Mouse (Mus musculus): Measurements from ENCODE around the gene Gla. TPM values are rescaled to one million over a fixed set of nuclear protein-coding genes. Genes with fewer than 3 reads are reported as not detected.

Gla gene
- polyA plus RNA-seq, 1 experiment, result 8.1 TPM

DNA sequence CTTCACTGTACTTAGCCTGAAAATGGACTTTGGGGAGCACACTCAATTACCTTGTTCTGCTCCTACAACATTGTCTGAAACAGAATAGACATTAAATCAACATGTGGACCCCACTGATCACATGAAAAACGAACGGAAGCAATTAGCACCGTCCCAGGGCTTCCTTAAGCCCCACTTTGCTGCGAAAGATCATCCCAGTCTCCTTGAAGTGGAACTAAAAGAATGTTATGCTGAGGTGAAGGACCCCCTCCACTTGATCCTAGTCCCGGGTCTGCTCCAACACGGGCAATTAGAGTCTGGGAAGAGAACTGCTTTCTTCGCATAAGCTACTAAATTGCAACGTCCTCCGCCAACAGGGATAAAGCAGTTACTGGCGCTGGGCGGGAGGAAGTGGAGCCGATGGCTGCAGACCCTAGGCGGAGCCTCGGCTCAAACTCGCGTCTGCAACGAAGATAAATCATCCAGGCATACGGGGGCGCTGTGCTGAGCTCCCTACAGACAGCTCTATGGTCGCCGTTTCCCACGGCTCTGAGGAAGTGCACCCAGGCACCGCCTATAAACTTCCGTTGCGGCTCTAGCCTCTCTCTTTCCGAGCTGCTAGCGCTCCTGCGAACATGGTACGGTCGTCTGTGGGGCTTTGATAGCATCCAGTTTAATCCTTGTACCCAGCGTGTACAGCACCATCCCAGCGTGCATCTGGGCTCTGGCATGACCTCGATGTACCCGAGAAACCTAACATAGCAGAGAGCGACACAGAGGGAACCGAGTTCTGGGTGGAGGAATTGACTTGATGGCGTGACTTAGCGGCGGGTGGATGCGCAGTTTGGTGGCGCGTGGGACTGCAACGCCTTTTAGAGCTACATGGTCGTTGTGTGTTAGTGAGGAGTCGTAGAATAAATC is 15.6 kb downstream of the Gla start, which contains the start of gene Rpl36a:
Rpl36a (plus strand) TSS at position 552 of the 900 bp plus-strand sequence.
- H3K9me3 ChIP-seq (replicated peaks; ENCODE audit: control insufficient read depth, insufficient read depth, low read length, poor library complexity, severe bottlenecking), result no peaks in the 10 kb centered on the region
- peak within 1 kb of the TSS; percentile 82 for H3K27ac ChIP-seq (ENCODE audit: insufficient read depth, low read length)
- peaks cover 34% of the 10 kb centered on the region for H3K36me3 ChIP-seq (ENCODE audit: control insufficient read depth, insufficient read depth, low read length, poor library complexity, severe bottlenecking)
- H3K9ac ChIP-seq (ENCODE audit: low read depth, poor library complexity, severe bottlenecking), result peak within 1 kb of the TSS; percentile 59
- TF ChIP-seq EP300 (IDR thresholded peaks at IDR 0.05; ENCODE audit: insufficient read depth, low read depth, low read length), result no peak
- peak; percentile 44 for TF ChIP-seq CTCF (IDR thresholded peaks at IDR 0.05; ENCODE audit: low read depth, low read length)
- peak; percentile 87 for TF ChIP-seq POLR2A (IDR thresholded peaks at IDR 0.05; ENCODE audit: insufficient read depth, low read length)
- H3K4me3 ChIP-seq (ENCODE audit: low read depth, low read length), result peak within 1 kb of the TSS; percentile 98
- H3K27me3 ChIP-seq (ENCODE audit: control insufficient read depth, insufficient read depth, low read length, poor library complexity, severe bottlenecking), result no peaks in the 10 kb centered on the region
- H3K4me1 ChIP-seq (ENCODE audit: control insufficient read depth, insufficient read depth, low read length), result no peaks in the 10 kb centered on the region

DNA sequence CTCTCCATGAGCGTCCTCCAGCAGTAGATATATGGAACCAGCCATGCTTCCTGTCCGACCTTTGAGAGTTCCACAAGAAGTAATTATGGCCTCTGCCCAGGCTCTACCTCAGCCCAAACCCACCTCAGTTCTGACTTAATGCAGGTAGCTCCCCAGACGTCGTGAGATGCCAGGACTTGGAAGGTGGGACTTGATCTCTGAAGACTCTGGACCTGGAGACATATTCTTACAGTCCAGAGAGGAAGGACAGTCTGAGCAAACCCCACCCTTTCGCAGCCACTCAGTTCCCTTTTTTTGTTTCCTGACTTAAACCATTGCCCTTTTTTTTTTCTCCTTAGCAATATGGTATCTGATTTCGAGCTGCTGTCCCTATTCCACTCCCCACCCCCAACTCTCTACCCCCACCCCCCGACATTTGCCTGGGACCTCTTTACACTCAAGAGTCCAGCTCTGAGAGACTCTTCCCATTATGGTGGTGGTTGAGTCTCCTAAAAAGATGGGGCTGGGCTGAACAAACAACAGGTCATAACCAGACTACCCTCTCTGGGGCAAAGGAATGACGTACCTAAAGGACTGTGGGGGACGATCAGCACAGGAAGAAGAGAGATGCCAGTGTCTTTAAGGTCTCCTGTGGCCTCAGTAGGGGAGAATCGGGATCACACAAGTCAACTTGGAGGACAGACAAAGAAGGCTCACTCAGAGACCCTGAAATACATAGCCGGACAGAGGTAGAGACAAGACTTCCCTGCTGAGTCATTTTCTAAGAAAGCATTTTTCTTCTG is 17.8 kb downstream of the Gla start, which contains the start of gene Btk:
Btk (minus strand) TSS at position 683 of the 782 bp plus-strand sequence.
- H3K27ac ChIP-seq (ENCODE audit: insufficient read depth, low read length), result no peak within 1 kb of the TSS
- H3K9ac ChIP-seq (ENCODE audit: low read depth, poor library complexity, severe bottlenecking), result peak within 1 kb of the TSS; percentile 59; the same call in 1 of the 2 replicates
- H3K36me3 ChIP-seq (ENCODE audit: control insufficient read depth, insufficient read depth, low read length, poor library complexity, severe bottlenecking), result peaks cover 21% of the 10 kb centered on the region
- H3K27me3 ChIP-seq (ENCODE audit: control insufficient read depth, insufficient read depth, low read length, poor library complexity, severe bottlenecking), result no peaks in the 10 kb centered on the region
- no peaks in the 10 kb centered on the region for H3K4me1 ChIP-seq (ENCODE audit: control insufficient read depth, insufficient read depth, low read length)
- H3K9me3 ChIP-seq (replicated peaks; ENCODE audit: control insufficient read depth, insufficient read depth, low read length, poor library complexity, severe bottlenecking), result no peaks in the 10 kb centered on the region
- no peak for TF ChIP-seq CTCF (IDR thresholded peaks at IDR 0.05; ENCODE audit: low read depth, low read length)
- no peak for TF ChIP-seq POLR2A (IDR thresholded peaks at IDR 0.05; ENCODE audit: insufficient read depth, low read length)
- no peak for TF ChIP-seq EP300 (IDR thresholded peaks at IDR 0.05; ENCODE audit: insufficient read depth, low read depth, low read length)
- H3K4me3 ChIP-seq (ENCODE audit: low read depth, low read length), result no peak within 1 kb of the TSS

DNA sequence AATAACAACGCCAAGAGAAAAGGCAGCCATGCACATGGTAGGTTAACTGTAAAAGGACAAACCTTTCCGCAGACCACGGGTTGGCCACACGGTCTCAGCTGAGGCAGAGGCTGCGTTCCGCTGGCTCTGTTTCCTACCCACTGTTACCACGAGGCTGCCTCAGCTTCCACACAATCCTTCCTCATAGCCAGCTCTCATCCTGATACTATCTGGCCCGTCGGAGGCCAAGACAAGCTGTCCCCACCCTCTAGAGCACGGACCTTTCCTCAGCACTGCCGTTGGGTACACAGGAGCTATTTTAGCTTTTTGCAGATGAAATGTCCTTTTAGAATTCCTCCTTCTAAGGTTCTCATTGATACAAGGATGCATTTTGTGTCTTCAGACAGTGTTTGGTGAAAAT is 18.7 kb downstream of the Gla start:
- no peak overlapping the region for H3K27ac ChIP-seq (ENCODE audit: insufficient read depth, low read length)
- no peaks in the 10 kb centered on the region for H3K27me3 ChIP-seq (ENCODE audit: control insufficient read depth, insufficient read depth, low read length, poor library complexity, severe bottlenecking)
- H3K4me1 ChIP-seq (ENCODE audit: control insufficient read depth, insufficient read depth, low read length), result no peaks in the 10 kb centered on the region
- peaks cover 13% of the 10 kb centered on the region for H3K36me3 ChIP-seq (ENCODE audit: control insufficient read depth, insufficient read depth, low read length, poor library complexity, severe bottlenecking)
- TF ChIP-seq EP300 (IDR thresholded peaks at IDR 0.05; ENCODE audit: insufficient read depth, low read depth, low read length), result no peak
- H3K9ac ChIP-seq (ENCODE audit: low read depth, poor library complexity, severe bottlenecking), result no peak overlapping the region
- no peaks in the 10 kb centered on the region for H3K9me3 ChIP-seq (replicated peaks; ENCODE audit: control insufficient read depth, insufficient read depth, low read length, poor library complexity, severe bottlenecking)
- no peak overlapping the region for H3K4me3 ChIP-seq (ENCODE audit: low read depth, low read length)

DNA sequence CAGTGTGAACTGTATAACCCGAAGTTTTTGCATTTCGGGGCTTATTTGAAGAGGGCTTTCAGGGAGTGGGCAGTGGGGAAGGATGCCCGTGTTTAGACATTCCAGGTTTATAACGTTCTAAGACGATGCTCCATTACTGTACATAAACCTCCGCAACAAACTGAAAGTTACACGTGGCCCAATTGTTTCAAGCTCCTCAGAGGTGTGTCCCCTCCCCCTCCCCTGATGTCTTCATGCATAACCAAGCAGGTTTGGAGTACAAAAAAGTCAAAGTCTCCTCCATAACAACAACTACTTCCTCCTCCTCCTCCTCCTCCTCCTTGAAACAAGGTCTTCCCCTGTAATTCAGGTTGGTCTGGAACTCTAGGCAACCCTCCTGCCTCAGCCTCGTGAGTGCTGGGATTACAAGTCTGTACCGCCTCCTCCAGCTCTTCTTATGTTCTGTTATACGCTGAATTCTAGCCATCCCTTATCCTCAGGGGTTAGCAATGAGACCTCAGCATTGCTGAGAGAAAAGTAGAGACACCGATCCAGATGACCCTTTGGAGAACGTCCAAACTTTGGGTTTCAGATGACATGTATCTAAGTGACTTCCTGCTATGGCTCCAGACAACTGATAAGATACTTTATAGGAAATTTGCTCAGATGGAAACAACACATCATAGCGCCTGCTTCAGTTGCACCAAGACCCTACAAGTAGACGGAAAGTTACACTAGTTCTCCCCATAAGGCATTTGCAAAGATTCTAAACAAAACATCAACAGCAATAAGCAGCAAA is 20.2 kb downstream of the Gla start:
- H3K9ac ChIP-seq (ENCODE audit: low read depth, poor library complexity, severe bottlenecking), result no peak overlapping the region
- H3K27me3 ChIP-seq (ENCODE audit: control insufficient read depth, insufficient read depth, low read length, poor library complexity, severe bottlenecking), result no peaks in the 10 kb centered on the region
- H3K36me3 ChIP-seq (ENCODE audit: control insufficient read depth, insufficient read depth, low read length, poor library complexity, severe bottlenecking), result no peaks in the 10 kb centered on the region
- no peaks in the 10 kb centered on the region for H3K4me1 ChIP-seq (ENCODE audit: control insufficient read depth, insufficient read depth, low read length)
- no peak overlapping the region for H3K4me3 ChIP-seq (ENCODE audit: low read depth, low read length)
- TF ChIP-seq CTCF (IDR thresholded peaks at IDR 0.05; ENCODE audit: low read depth, low read length) (no peak), POLR2A (IDR thresholded peaks at IDR 0.05; ENCODE audit: insufficient read depth, low read length) (no peak), EP300 (IDR thresholded peaks at IDR 0.05; ENCODE audit: insufficient read depth, low read depth, low read length) (no peak)
- H3K9me3 ChIP-seq (replicated peaks; ENCODE audit: control insufficient read depth, insufficient read depth, low read length, poor library complexity, severe bottlenecking), result no peaks in the 10 kb centered on the region
- no peak overlapping the region for H3K27ac ChIP-seq (ENCODE audit: insufficient read depth, low read length)

DNA sequence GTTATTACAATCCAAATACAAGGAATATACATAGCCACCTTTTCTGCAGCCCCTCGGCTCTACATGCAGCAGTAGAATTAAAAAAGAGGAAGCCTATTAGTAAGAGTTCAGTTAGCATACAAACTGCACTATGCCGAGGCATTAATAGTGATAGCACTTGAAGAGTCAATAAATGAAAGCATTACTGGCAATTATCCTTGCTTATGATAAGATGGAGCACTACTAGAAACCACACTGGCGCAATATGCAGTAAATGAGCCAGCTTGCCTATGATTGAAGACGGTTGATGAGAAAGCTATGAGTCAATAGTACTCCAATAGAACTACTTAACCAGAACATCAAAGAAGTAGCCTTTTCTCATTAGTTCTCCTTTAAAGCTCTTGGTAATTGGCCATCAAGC is 23.0 kb downstream of the Gla start:
- Histone ChIP-seq H3K36me3 (ENCODE audit: control insufficient read depth, insufficient read depth, low read length, poor library complexity, severe bottlenecking) (no peaks in the 10 kb centered on the region), H3K27ac (ENCODE audit: insufficient read depth, low read length) (no peak overlapping the region), H3K9ac (ENCODE audit: low read depth, poor library complexity, severe bottlenecking) (no peak overlapping the region), H3K9me3 (replicated peaks; ENCODE audit: control insufficient read depth, insufficient read depth, low read length, poor library complexity, severe bottlenecking) (no peaks in the 10 kb centered on the region), H3K4me1 (ENCODE audit: control insufficient read depth, insufficient read depth, low read length) (no peaks in the 10 kb centered on the region), H3K27me3 (ENCODE audit: control insufficient read depth, insufficient read depth, low read length, poor library complexity, severe bottlenecking) (no peaks in the 10 kb centered on the region), H3K4me3 (ENCODE audit: low read depth, low read length) (no peak overlapping the region)
- no peak for TF ChIP-seq CTCF (IDR thresholded peaks at IDR 0.05; ENCODE audit: low read depth, low read length)
- TF ChIP-seq EP300 (IDR thresholded peaks at IDR 0.05; ENCODE audit: insufficient read depth, low read depth, low read length), result no peak
- no peak for TF ChIP-seq POLR2A (IDR thresholded peaks at IDR 0.05; ENCODE audit: insufficient read depth, low read length)
